Mouse (Mus musculus) urinary bladder, postnatal 36 days (tissue): ENCODE results near the gene Got2.

ENCODE experiments used
- DNase-seq, 2 experiments: peaks; one replicate each; pipeline ENCODE4 v3.0.0; 2022; ENCODE audit warnings: low spot score in 2 of 2, mixed read lengths in 1 of 2

Got2 gene

DNA sequence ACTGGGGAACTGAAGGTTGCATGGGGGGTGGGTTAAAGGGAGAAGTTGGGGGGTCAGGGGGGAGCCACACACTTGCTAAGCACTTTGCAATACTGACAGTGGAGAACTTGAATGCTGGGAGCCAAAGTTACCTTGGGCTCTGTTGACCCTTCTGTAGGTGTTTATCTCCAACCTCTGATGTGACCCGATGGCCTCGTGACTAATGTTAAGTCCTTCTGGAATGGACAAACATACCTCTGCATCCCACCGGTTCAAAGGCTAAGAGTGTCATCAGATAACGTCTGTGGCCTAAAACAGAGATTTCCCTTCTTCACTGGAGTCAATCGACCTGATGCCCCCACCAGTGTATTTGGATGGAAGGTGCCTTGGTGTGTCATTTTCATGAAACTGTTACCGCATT, 67.1 kb downstream of the Got2 start:
- no peak for DNase-seq

DNA sequence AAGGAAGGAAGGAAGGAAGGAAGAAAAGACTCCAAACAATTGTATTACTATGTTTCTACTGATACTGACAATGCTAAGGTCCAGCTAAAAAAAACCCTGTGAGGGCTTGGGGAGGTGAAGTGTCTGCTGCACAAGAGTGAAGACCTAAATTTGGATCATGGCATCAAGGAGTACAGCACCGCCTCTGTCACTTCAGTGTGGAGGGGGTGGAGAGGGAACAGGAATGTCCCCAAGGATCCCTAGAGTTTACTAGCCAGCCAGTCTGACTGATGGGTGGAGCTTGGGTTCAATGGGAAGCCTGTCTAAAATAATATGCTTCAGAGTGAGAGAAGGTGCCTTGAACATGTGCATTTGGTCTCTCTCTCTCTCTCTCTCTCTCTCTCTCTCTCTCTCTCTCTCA, 70.1 kb downstream of the Got2 start:
- DNase-seq = no peak

DNA sequence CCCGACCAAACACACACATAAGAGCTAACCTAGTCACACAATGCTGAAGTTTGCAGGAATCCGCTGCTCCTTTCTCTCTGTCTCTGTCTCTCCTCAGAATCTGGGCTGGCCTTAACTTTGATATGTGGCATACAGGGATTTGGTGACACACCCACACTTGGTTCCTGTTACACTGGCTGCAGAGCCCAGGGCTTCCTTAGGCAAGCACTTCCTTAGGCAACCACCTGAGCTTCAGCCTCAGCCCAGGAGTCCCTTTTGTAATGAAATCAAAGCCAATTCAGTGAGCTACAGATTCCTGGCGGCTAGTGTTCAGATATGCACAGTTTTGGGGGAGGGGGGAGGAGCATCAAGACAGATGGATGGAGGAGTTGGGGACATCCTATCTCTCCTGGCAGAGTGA, 70.8 kb downstream of the Got2 start:
- no peak for DNase-seq

DNA sequence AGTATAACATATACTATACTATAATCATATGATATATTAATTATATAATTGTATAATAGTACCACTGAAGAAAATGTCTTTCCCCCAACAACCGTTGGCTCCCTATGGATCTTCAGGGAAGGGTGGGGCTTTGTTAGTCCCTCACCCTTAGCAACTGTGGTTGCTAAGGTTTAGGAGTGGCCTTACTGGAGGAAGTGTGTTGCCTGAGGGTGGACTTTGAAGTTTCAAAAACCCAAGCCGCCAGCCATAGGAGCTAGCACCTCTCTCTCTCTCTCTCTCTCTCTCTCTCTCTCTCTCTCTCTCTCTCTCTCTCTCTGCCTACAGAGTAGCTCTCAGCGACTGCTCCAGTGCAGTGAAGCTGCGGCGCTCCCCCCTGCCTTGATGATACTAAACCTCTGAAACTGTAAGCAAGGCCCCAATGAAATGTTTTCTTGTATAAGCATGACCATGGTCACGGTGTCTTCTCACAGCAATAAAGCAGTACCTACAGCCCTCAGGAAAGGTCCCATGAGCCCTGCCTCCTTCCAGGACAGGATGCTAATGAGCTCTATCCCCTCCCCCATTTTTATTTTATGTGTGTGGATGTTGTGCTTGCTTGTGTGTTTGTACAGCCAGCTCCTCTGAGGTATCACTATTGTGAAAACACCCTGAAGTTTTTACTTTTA, 72.2 kb downstream of the Got2 start:
- no peak for DNase-seq
